Mouse (Mus musculus): ENCODE measurements around the gene Slc16a12. TPM values are rescaled to one million over a fixed set of nuclear protein-coding genes. Genes with fewer than 3 reads are reported as not detected.

Slc16a12 gene
- polyA plus RNA-seq, 1 experiment from 2014 or later: 13.4 TPM

GRCm38 (mm10) chr19:34684857-34685256 lies 62.2 kb downstream of the Slc16a12 start:
- no peaks in the 10 kb centered on the region for H3K36me3 ChIP-seq (ENCODE audit: insufficient read depth)
- ATAC-seq (ENCODE audit: insufficient read depth): no peak
- no peaks in the 10 kb centered on the region for H3K9me3 ChIP-seq (ENCODE audit: low read depth, low read length)
- H3K27me3 ChIP-seq (ENCODE audit: insufficient read depth, low read length): no peaks in the 10 kb centered on the region
- no peak overlapping the region for H3K4me2 ChIP-seq
- no peak overlapping the region for H3K4me3 ChIP-seq (ENCODE audit: low read depth, low read length)
- no peak overlapping the region for H3K9ac ChIP-seq
- 68% methylated on average over 1 of the region's 1 CpGs for WGBS
- peak; percentile 69 for DNase-seq
- no peaks in the 10 kb centered on the region for H3K4me1 ChIP-seq (ENCODE audit: insufficient read depth)
- TF ChIP-seq CTCF (IDR thresholded peaks at IDR 0.05; ENCODE audit: low read depth): peak; percentile 73
- H3K27ac ChIP-seq (ENCODE audit: low read depth): no peak overlapping the region

- no peak for TF ChIP-seq CTCF (IDR thresholded peaks at IDR 0.05; ENCODE audit: low read depth)
- WGBS: 87% methylated on average over 4 of the region's 4 CpGs
- Histone ChIP-seq H3K9ac (no peak overlapping the region), H3K36me3 (ENCODE audit: insufficient read depth) (no peaks in the 10 kb centered on the region), H3K4me1 (ENCODE audit: insufficient read depth) (no peaks in the 10 kb centered on the region), H3K27me3 (ENCODE audit: insufficient read depth, low read length) (no peaks in the 10 kb centered on the region), H3K9me3 (ENCODE audit: low read depth, low read length) (no peaks in the 10 kb centered on the region), H3K4me3 (ENCODE audit: low read depth, low read length) (no peak overlapping the region), H3K27ac (ENCODE audit: low read depth) (no peak overlapping the region), H3K4me2 (no peak overlapping the region)
- no peak for ATAC-seq (ENCODE audit: insufficient read depth)
- DNase-seq: no peak
These were observed 68.7 kb downstream of the Slc16a12 start for GRCm38 (mm10) chr19:34678428-34678827.

GRCm38 (mm10) chr19:34673476-34673875 lies 73.6 kb downstream of the Slc16a12 start:
- no peak overlapping the region for H3K9ac ChIP-seq
- ATAC-seq (ENCODE audit: insufficient read depth): no peak
- no peaks in the 10 kb centered on the region for H3K4me1 ChIP-seq (ENCODE audit: insufficient read depth)
- peak; percentile 18 for DNase-seq
- H3K4me2 ChIP-seq: no peak overlapping the region
- TF ChIP-seq CTCF (IDR thresholded peaks at IDR 0.05; ENCODE audit: low read depth): no peak
- 53% methylated on average over 7 of the region's 7 CpGs for WGBS
- no peaks in the 10 kb centered on the region for H3K36me3 ChIP-seq (ENCODE audit: insufficient read depth)
- no peak overlapping the region for H3K27ac ChIP-seq (ENCODE audit: low read depth)
- H3K4me3 ChIP-seq (ENCODE audit: low read depth, low read length): no peak overlapping the region
- H3K27me3 ChIP-seq (ENCODE audit: insufficient read depth, low read length): no peaks in the 10 kb centered on the region
- no peaks in the 10 kb centered on the region for H3K9me3 ChIP-seq (ENCODE audit: low read depth, low read length)

GRCm38 (mm10) chr19:34666127-34666526 lies 81.0 kb downstream of the Slc16a12 start:
- H3K4me1 ChIP-seq (ENCODE audit: insufficient read depth): no peaks in the 10 kb centered on the region
- peak; percentile 95 for TF ChIP-seq CTCF (IDR thresholded peaks at IDR 0.05; ENCODE audit: low read depth)
- no peak overlapping the region for H3K4me2 ChIP-seq
- no peaks in the 10 kb centered on the region for H3K9me3 ChIP-seq (ENCODE audit: low read depth, low read length)
- H3K9ac ChIP-seq: no peak overlapping the region
- WGBS: under 1% methylated on average over 5 of the region's 5 CpGs
- no peaks in the 10 kb centered on the region for H3K36me3 ChIP-seq (ENCODE audit: insufficient read depth)
- DNase-seq (peak; percentile 94), ATAC-seq (ENCODE audit: insufficient read depth) (peak; percentile 41; the same call in 1 of the 2 replicates)
- no peaks in the 10 kb centered on the region for H3K27me3 ChIP-seq (ENCODE audit: insufficient read depth, low read length)
- H3K4me3 ChIP-seq (ENCODE audit: low read depth, low read length): no peak overlapping the region
- no peak overlapping the region for H3K27ac ChIP-seq (ENCODE audit: low read depth)

- WGBS: 36% methylated on average over 5 of the region's 5 CpGs
- Histone ChIP-seq H3K9ac (no peak overlapping the region), H3K9me3 (ENCODE audit: low read depth, low read length) (no peaks in the 10 kb centered on the region), H3K4me1 (ENCODE audit: insufficient read depth) (no peaks in the 10 kb centered on the region), H3K27me3 (ENCODE audit: insufficient read depth, low read length) (no peaks in the 10 kb centered on the region), H3K4me3 (ENCODE audit: low read depth, low read length) (no peak overlapping the region), H3K27ac (ENCODE audit: low read depth) (no peak overlapping the region), H3K4me2 (peak overlapping the region; percentile 55), H3K36me3 (ENCODE audit: insufficient read depth) (no peaks in the 10 kb centered on the region)
- no peak for DNase-seq
- no peak for ATAC-seq (ENCODE audit: insufficient read depth)
- TF ChIP-seq CTCF (IDR thresholded peaks at IDR 0.05; ENCODE audit: low read depth): no peak
These were observed 84.3 kb downstream of the Slc16a12 start for GRCm38 (mm10) chr19:34662740-34663139.

GRCm38 (mm10) chr19:34662067-34662507 lies 85.0 kb downstream of the Slc16a12 start:
- ATAC-seq (ENCODE audit: insufficient read depth): peak; percentile 96
- H3K9ac ChIP-seq: no peak overlapping the region
- peak; percentile 88 for DNase-seq
- H3K27ac ChIP-seq (ENCODE audit: low read depth): no peak overlapping the region
- H3K4me2 ChIP-seq: peak overlapping the region; percentile 55
- H3K27me3 ChIP-seq (ENCODE audit: insufficient read depth, low read length): no peaks in the 10 kb centered on the region
- peak; percentile 75 for TF ChIP-seq CTCF (IDR thresholded peaks at IDR 0.05; ENCODE audit: low read depth)
- no peaks in the 10 kb centered on the region for H3K4me1 ChIP-seq (ENCODE audit: insufficient read depth)
- H3K36me3 ChIP-seq (ENCODE audit: insufficient read depth): no peaks in the 10 kb centered on the region
- no peaks in the 10 kb centered on the region for H3K9me3 ChIP-seq (ENCODE audit: low read depth, low read length)
- 14% methylated on average over 13 of the region's 13 CpGs for WGBS
- H3K4me3 ChIP-seq (ENCODE audit: low read depth, low read length): peak overlapping the region; percentile 20

GRCm38 (mm10) chr19:34656511-34657298 lies 90.4 kb downstream of the Slc16a12 start:
- Histone ChIP-seq H3K4me1 (ENCODE audit: insufficient read depth) (no peaks in the 10 kb centered on the region), H3K27me3 (ENCODE audit: insufficient read depth, low read length) (no peaks in the 10 kb centered on the region), H3K4me2 (no peak overlapping the region), H3K9ac (no peak overlapping the region), H3K9me3 (ENCODE audit: low read depth, low read length) (no peaks in the 10 kb centered on the region), H3K36me3 (ENCODE audit: insufficient read depth) (no peaks in the 10 kb centered on the region), H3K27ac (ENCODE audit: low read depth) (no peak overlapping the region), H3K4me3 (ENCODE audit: low read depth, low read length) (no peak overlapping the region)
- TF ChIP-seq CTCF (IDR thresholded peaks at IDR 0.05; ENCODE audit: low read depth): no peak
- 16% methylated on average over 2 of the region's 2 CpGs for WGBS
- no peak for DNase-seq
- peak; percentile 80 for ATAC-seq (ENCODE audit: insufficient read depth)
